In genomic region chr2:157571224-157571832, GRCm38 (mm10) we compare ENCODE assay signal across 8 mouse cellular contexts. TPM values are rescaled to one million over a fixed set of nuclear protein-coding genes. Genes with fewer than 3 reads are reported as not detected.
DNase-seq lines count a peak whose midpoint lies in the region; ATAC-seq lines count a peak whose summit lies in the region.

Gene Blcap (minus strand): TSS chr2:157571274.

- no peaks in the 10 kb centered on the region for H3K36me3 ChIP-seq in hindbrain, embryonic 13.5 days
- H3K36me3 ChIP-seq in macrophage (ENCODE audit: inconsistent target): no peaks in the 10 kb centered on the region

- H3K9me3 ChIP-seq in hindbrain, embryonic 13.5 days: no peaks in the 10 kb centered on the region

- no peak within 1 kb of the TSS for H3K9ac ChIP-seq in hindbrain, embryonic 13.5 days

- no peak within 1 kb of the TSS for H3K4me3 ChIP-seq in hindbrain, embryonic 13.5 days
- H3K4me3 ChIP-seq in macrophage (ENCODE audit: inconsistent target): no peak within 1 kb of the TSS

- no peaks in the 10 kb centered on the region for H3K27me3 ChIP-seq in hindbrain, embryonic 13.5 days

- peak; percentile 45 for DNase-seq in ovary, postnatal 36 days (ENCODE audit: low spot score)
- DNase-seq in ovary, postnatal 10 days (ENCODE audit: low spot score): no peak
- DNase-seq in cerebellum, postnatal 10 days: peak; percentile 66 to 77
- peak; percentile 61 to 82 for DNase-seq in frontal cortex, postnatal 36 days (ENCODE audit: low spot score in 2 of 2)
- DNase-seq in layer of hippocampus, postnatal 36 days: peak in 1 of 2 experiments; percentile 45
- peak; percentile 26 for DNase-seq in right cerebral cortex, postnatal 14 days

- WGBS in hindbrain, embryonic 13.5 days: 12% methylated on average over 6 of the region's 6 CpGs
- 7% methylated on average over 6 of the region's 6 CpGs for WGBS in macrophage (ENCODE audit: missing documents)

- no peak within 1 kb of the TSS for H3K4me2 ChIP-seq in hindbrain, embryonic 13.5 days

- no peaks in the 10 kb centered on the region for H3K79me2 ChIP-seq in macrophage (ENCODE audit: inconsistent target)

- H3K4me1 ChIP-seq in hindbrain, embryonic 13.5 days (replicated peaks): peaks cover 10% of the 10 kb centered on the region

- no peak for ATAC-seq in hindbrain, embryonic 13.5 days (ENCODE audit: low FRiP score)

- no peak within 1 kb of the TSS for H3K27ac ChIP-seq in hindbrain, embryonic 13.5 days
- no peak within 1 kb of the TSS for H3K27ac ChIP-seq in macrophage

RNA-seq across cellular contexts. Expression of gene Blcap, which starts in this region (rescaled TPM):
- 219 and 232 TPM in 2 replicates for polyA plus RNA-seq in hindbrain, embryonic 13.5 days (2015; fragmentation: Nextera tagmentation; extraction: Ambion mirVana)
- 100 to 1,000 TPM; 117 to 137 TPM for total RNA-seq in layer of hippocampus, postnatal 36 days (2021)
- 100 to 1,000 TPM in 15 of 26 experiments, 10 to 100 TPM in 11; 63.6 to 237 (median 104) TPM for total RNA-seq in macrophage (2018; cell fraction: chromatin; rRNA removed)
- total RNA-seq in macrophage (2018; cell fraction: cytosol; rRNA removed): 10 to 100 TPM; 30.1 to 59.7 (median 35.1) TPM
- 100 to 1,000 TPM in 16 of 26 experiments, 10 to 100 TPM in 10; 67.5 to 218 (median 104) TPM for total RNA-seq in macrophage (2018; cell fraction: nucleus; rRNA removed)
- 26.4 to 34.7 TPM (median 28.0 TPM) in 3 replicates for polyA plus RNA-seq in macrophage (2018)
